8 mouse cellular contexts compared by ENCODE assay signal in the genomic region with DNA sequence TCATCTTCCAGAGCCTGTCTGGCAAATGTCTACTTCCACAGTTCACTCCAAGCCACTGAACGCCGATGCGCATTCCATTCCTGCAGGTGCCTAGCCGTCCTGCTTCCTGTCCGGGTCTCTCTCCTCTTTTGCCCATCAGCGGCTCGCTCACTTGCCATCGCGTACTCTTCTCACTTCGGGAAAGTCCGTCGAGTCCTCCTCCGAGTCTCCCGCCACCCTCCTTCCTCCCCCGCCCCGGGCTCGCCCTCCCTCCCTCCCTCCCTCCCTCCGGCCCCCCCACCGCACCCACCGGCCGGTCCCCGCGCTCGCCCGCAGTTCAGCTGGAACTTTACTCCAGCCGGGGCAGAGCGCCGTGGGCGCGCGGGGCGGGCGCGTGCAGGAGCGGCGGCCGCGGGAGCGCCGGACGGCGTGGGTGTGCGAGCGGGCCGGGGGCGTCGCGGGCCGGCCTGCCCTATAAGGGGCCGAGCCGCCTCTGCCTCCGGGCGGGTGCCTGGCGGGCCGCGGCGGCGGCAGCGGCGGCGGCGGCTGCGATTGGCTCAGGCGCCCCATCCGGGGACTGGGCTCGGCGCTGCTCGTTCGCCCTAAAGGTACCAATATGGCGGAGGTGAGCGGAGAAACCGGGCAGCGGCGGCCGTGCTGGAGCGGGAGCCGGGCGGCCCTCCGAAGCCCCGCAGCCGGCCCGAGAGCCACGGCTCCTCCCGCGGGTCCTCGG. TPM values are rescaled to one million over a fixed set of nuclear protein-coding genes. Genes with fewer than 3 reads are reported as not detected.
DNase-seq lines count a peak whose midpoint lies in the region; ATAC-seq and TF ChIP-seq lines count a peak whose summit lies in the region.

No protein-coding gene starts in this region.

- peaks cover 3% of the 10 kb centered on the region; the same call in 1 of the 2 replicates for H3K4me1 ChIP-seq in embryonic fibroblast, embryonic 13.5 days (ENCODE audit: control insufficient read depth, insufficient read depth, low read length)
- peaks cover 5% of the 10 kb centered on the region for H3K4me1 ChIP-seq in heart, embryonic 10.5 days
- peaks cover 14% of the 10 kb centered on the region for H3K4me1 ChIP-seq in kidney, embryonic 15.5 days

- no peaks in the 10 kb centered on the region for H3K27me3 ChIP-seq in C2C12 (ENCODE audit: control insufficient read depth, insufficient read depth, insufficient read length)
- H3K27me3 ChIP-seq in heart, embryonic 10.5 days (ENCODE audit: insufficient read depth, poor library complexity, severe bottlenecking): peaks cover 6% of the 10 kb centered on the region; the same call in 1 of the 2 replicates
- H3K27me3 ChIP-seq in kidney, embryonic 15.5 days: 0 out of 2 replicates have a peak, but pooled peaks cover 4% of the 10 kb centered on the region

- peak; percentile 63 for TF ChIP-seq POLR2A in embryonic fibroblast, embryonic 13.5 days (IDR thresholded peaks at IDR 0.05; ENCODE audit: low read depth, low read length)

- peaks cover 11% of the 10 kb centered on the region for H3K79me3 ChIP-seq in C2C12 (ENCODE audit: low read depth)

- H3K36me3 ChIP-seq in C2C12 (ENCODE audit: control insufficient read depth, insufficient read depth): peaks cover under 1% of the 10 kb centered on the region
- H3K36me3 ChIP-seq in heart, embryonic 10.5 days: no peaks in the 10 kb centered on the region
- H3K36me3 ChIP-seq in kidney, embryonic 15.5 days: peaks cover 9% of the 10 kb centered on the region

- under 1% methylated on average over 73 of the region's 86 CpGs for WGBS in heart, embryonic 10.5 days
- WGBS in kidney, embryonic 15.5 days: under 1% methylated on average over 74 of the region's 86 CpGs

- ATAC-seq in kidney, embryonic 15.5 days (replicated peaks; ENCODE audit: low FRiP score): peak; percentile 97
- peak; percentile 83 for ATAC-seq in monocyte, adult 5-6 weeks (replicated peaks; ENCODE audit: insufficient number of reproducible peaks, low FRiP score, low TSS enrichment, poor library complexity, severe bottlenecking)

- H3K27ac ChIP-seq in embryonic fibroblast, embryonic 13.5 days (ENCODE audit: insufficient read depth, low read length): peak overlapping the region; percentile 35
- peak overlapping the region; percentile 99 for H3K27ac ChIP-seq in heart, embryonic 10.5 days
- peak overlapping the region; percentile 97 for H3K27ac ChIP-seq in kidney, embryonic 15.5 days

- no peaks in the 10 kb centered on the region for H3K9me3 ChIP-seq in heart, embryonic 10.5 days
- H3K9me3 ChIP-seq in kidney, embryonic 15.5 days (replicated peaks): no peaks in the 10 kb centered on the region

- peaks cover 41% of the 10 kb centered on the region for H3K79me2 ChIP-seq in C2C12 (ENCODE audit: control insufficient read depth, insufficient read depth)

- H3K4me2 ChIP-seq in kidney, embryonic 15.5 days: peak overlapping the region; percentile 89

- peak; percentile 90 for DNase-seq in brain, adult 2 months (ENCODE audit: low read depth, low spot score)
- DNase-seq in heart, embryonic 10.5 days (ENCODE audit: low spot score): peak; percentile 95
- peak; percentile 89 for DNase-seq in liver
- peak; percentile 85 to 89 for DNase-seq in spleen, postnatal 36 days (ENCODE audit: low spot score in 2 of 2)

- H3K9ac ChIP-seq in kidney, embryonic 15.5 days: peak overlapping the region; percentile 98

- H3ac ChIP-seq in C2C12 (ENCODE audit: control insufficient read depth, insufficient read length, low read depth): peak overlapping the region; percentile 96

- H3K4me3 ChIP-seq in C2C12 (ENCODE audit: insufficient read depth, poor library complexity, severe bottlenecking): peak overlapping the region; percentile 46
- H3K4me3 ChIP-seq in embryonic fibroblast, embryonic 13.5 days (ENCODE audit: insufficient read depth, low read length): peak overlapping the region; percentile 53
- peak overlapping the region; percentile 99 for H3K4me3 ChIP-seq in heart, embryonic 10.5 days
- H3K4me3 ChIP-seq in kidney, embryonic 15.5 days (replicated peaks): peak overlapping the region; percentile 92

- no peak for TF ChIP-seq CTCF in C2C12 (IDR thresholded peaks at IDR 0.05; ENCODE audit: control insufficient read depth, insufficient read depth, insufficient read length)
- TF ChIP-seq CTCF in embryonic fibroblast, embryonic 13.5 days (IDR thresholded peaks at IDR 0.05; ENCODE audit: borderline replicate concordance, insufficient read depth, low read length): no peak

TF ChIP-seq in C2C12, 6 proteins besides CTCF, POLR2A, EP300 and RAD21:
- TF ChIP-seq CEBPB (IDR thresholded peaks at IDR 0.05; ENCODE audit: low read depth) (no peak), MAX (IDR thresholded peaks at IDR 0.05) (no peak), MYOG (IDR thresholded peaks at IDR 0.05; ENCODE audit: control insufficient read depth, extremely low read depth, insufficient read length) (no peak), USF1 (IDR thresholded peaks at IDR 0.05; ENCODE audit: low read depth) (no peak), FOSL1 (IDR thresholded peaks at IDR 0.05; ENCODE audit: insufficient read depth, low read length, poor library complexity, severe bottlenecking) (no peak), MYOD1 (IDR thresholded peaks at IDR 0.05; ENCODE audit: control insufficient read depth, insufficient read length, low read depth) (no peak)

RNA-seq across cellular contexts. Expression of gene Mier3, which starts 5.1 kb away (rescaled TPM):
- 2.8 TPM for polyA plus RNA-seq in C2C12 (2012; fragmentation: generic; extraction: Trizol)
- 32.3 and 36.1 TPM in 2 replicates for polyA plus RNA-seq in embryonic fibroblast, embryonic 13.5 days (2011; ENCODE audit: insufficient read length, low read depth, missing spikeins)
- 14.4 and 15.5 TPM in 2 replicates for polyA plus RNA-seq in heart, embryonic 10.5 days (2016; fragmentation: Nextera tagmentation; extraction: Ambion mirVana)
- 20.5 and 20.6 TPM in 2 replicates for polyA plus RNA-seq in kidney, embryonic 15.5 days (2015; fragmentation: Nextera tagmentation; extraction: Ambion mirVana)
- 27.2 to 49.4 TPM (median 41.8 TPM) in 3 replicates for total RNA-seq in monocyte, adult 5-6 weeks (2017)

Comparison
In these comparisons a context has a peak if more than half of its experiments do, and no peak if none do; other contexts are left out.
1. Peak in every context shown above with its lines: DNase-seq, ATAC-seq, H3K4me3 ChIP-seq and H3K27ac ChIP-seq.
2. H3K4me3 ChIP-seq: peak in every context shown above with its lines; median percentile 99 in heart, embryonic 10.5 days; 92 in kidney, embryonic 15.5 days; 53 in embryonic fibroblast, embryonic 13.5 days; 46 in C2C12.
3. H3K27ac ChIP-seq: peak in every context shown above with its lines; median percentile 99 in heart, embryonic 10.5 days; 97 in kidney, embryonic 15.5 days; 35 in embryonic fibroblast, embryonic 13.5 days.